Mouse (Mus musculus): ENCODE measurements around the gene H1foo. TPM values are rescaled to one million over a fixed set of nuclear protein-coding genes. Genes with fewer than 3 reads are reported as not detected.

H1foo gene
- polyA plus RNA-seq, 1 experiment from 2014 or later = not detected

GRCm38 (mm10) chr6:115977810-115978209 is 33.1 kb downstream of the H1foo start:
- Histone ChIP-seq H3K4me2 (ENCODE audit: low read length) (no peak overlapping the region), H3K9ac (ENCODE audit: low read length) (no peak overlapping the region), H3K4me1 (replicated peaks; ENCODE audit: control insufficient read depth, insufficient read depth, low read length) (peaks cover 10% of the 10 kb centered on the region), H3K36me3 (ENCODE audit: control insufficient read depth, insufficient read depth, low read length) (peaks cover 28% of the 10 kb centered on the region), H3K9me3 (ENCODE audit: control insufficient read depth, low read length) (no peaks in the 10 kb centered on the region), H3K27me3 (replicated peaks; ENCODE audit: control insufficient read depth, insufficient read depth, low read length) (no peaks in the 10 kb centered on the region), H3K4me3 (ENCODE audit: low read depth, low read length) (no peak overlapping the region), H3K27ac (ENCODE audit: low read depth) (no peak overlapping the region)
- ATAC-seq (replicated peaks; ENCODE audit: low FRiP score, low TSS enrichment, low read depth) = no peak
- 88% methylated on average over 15 of the region's 15 CpGs for WGBS
- DNase-seq (ENCODE audit: low spot score) = no peak

DNA sequence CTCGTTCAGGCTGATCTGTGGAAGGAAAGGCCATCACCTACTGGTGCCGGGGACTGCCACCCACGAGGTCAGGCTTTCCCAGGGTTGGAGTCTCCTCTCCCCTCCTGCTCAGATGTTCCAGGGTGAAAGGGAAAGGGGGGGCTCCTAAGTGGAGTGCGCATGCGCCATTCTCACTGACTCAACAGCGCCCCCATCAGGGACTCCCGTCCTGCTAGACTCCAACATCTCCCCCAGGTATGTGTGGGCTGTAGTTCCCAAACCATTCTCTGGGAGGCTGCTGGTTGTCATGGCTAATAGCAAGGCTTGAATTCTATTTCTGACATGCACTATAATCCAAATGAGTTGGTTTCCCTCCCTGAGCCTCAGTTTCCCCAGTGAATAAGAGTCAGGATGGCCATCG is 33.9 kb downstream of the H1foo start:
- H3K27me3 ChIP-seq (replicated peaks; ENCODE audit: control insufficient read depth, insufficient read depth, low read length) = no peaks in the 10 kb centered on the region
- H3K27ac ChIP-seq (ENCODE audit: low read depth) = no peak overlapping the region
- peaks cover 28% of the 10 kb centered on the region for H3K36me3 ChIP-seq (ENCODE audit: control insufficient read depth, insufficient read depth, low read length)
- no peaks in the 10 kb centered on the region for H3K9me3 ChIP-seq (ENCODE audit: control insufficient read depth, low read length)
- H3K9ac ChIP-seq (ENCODE audit: low read length) = no peak overlapping the region
- no peak overlapping the region for H3K4me3 ChIP-seq (ENCODE audit: low read depth, low read length)
- 74% methylated on average over 8 of the region's 8 CpGs for WGBS
- ATAC-seq (replicated peaks; ENCODE audit: low FRiP score, low TSS enrichment, low read depth) (no peak), DNase-seq (ENCODE audit: low spot score) (no peak)
- no peak overlapping the region for H3K4me2 ChIP-seq (ENCODE audit: low read length)
- H3K4me1 ChIP-seq (replicated peaks; ENCODE audit: control insufficient read depth, insufficient read depth, low read length) = peaks cover 17% of the 10 kb centered on the region

GRCm38 (mm10) chr6:115982889-115983288 is 38.2 kb downstream of the H1foo start:
- Histone ChIP-seq H3K4me1 (replicated peaks; ENCODE audit: control insufficient read depth, insufficient read depth, low read length) (peaks cover 47% of the 10 kb centered on the region), H3K9ac (ENCODE audit: low read length) (no peak overlapping the region), H3K27ac (ENCODE audit: low read depth) (peak overlapping the region; percentile 76), H3K27me3 (replicated peaks; ENCODE audit: control insufficient read depth, insufficient read depth, low read length) (no peaks in the 10 kb centered on the region), H3K4me3 (ENCODE audit: low read depth, low read length) (no peak overlapping the region), H3K9me3 (ENCODE audit: control insufficient read depth, low read length) (no peaks in the 10 kb centered on the region), H3K36me3 (ENCODE audit: control insufficient read depth, insufficient read depth, low read length) (peaks cover 13% of the 10 kb centered on the region; the same call in 1 of the 2 replicates), H3K4me2 (ENCODE audit: low read length) (peak overlapping the region; percentile 28)
- no peak for ATAC-seq (replicated peaks; ENCODE audit: low FRiP score, low TSS enrichment, low read depth)
- WGBS = 44% methylated on average over 7 of the region's 7 CpGs
- DNase-seq (ENCODE audit: low spot score) = no peak

DNA sequence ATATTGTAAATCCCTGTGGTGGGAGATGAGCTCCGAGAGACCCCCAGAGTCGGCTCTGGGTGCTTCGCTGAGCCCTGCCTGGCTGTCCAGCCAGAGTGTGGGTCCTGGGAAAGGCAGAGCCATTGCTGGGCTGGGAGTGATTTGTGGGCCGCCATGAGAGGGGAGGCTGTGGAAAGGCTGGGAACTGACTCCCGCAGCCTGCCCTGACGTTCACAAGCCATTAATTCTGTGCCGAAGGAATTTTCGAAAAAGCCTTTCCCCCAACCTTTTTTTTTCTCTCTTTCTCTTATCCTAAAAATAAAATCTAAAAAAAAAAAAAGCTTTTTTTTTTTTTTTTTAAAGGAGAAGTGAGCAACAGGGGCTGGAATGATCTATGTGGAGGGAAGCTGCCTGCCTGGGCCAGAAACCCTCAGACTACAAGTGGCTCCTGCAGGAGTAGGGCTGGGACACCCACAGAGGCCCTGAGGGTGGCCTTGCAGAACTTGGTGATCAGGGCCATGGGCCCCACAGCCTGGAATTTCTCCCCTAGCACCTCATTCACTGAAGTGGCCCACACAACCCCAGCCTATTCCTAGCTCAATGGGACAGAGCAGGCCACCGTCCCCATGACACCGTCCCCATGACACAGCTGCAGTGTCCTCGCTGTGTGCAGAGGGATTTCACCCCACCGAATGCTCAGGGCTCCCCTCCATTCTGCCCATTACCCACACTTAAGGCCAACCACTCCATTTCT is 38.7 kb downstream of the H1foo start:
- Histone ChIP-seq H3K27ac (ENCODE audit: low read depth) (peak overlapping the region; percentile 76), H3K9ac (ENCODE audit: low read length) (no peak overlapping the region), H3K4me1 (replicated peaks; ENCODE audit: control insufficient read depth, insufficient read depth, low read length) (peaks cover 47% of the 10 kb centered on the region), H3K36me3 (ENCODE audit: control insufficient read depth, insufficient read depth, low read length) (0 out of 2 replicates have a peak, but pooled peaks cover 7% of the 10 kb centered on the region), H3K4me2 (ENCODE audit: low read length) (peak overlapping the region; percentile 28), H3K27me3 (replicated peaks; ENCODE audit: control insufficient read depth, insufficient read depth, low read length) (no peaks in the 10 kb centered on the region), H3K9me3 (ENCODE audit: control insufficient read depth, low read length) (no peaks in the 10 kb centered on the region), H3K4me3 (ENCODE audit: low read depth, low read length) (no peak overlapping the region)
- DNase-seq (ENCODE audit: low spot score) (no peak), ATAC-seq (replicated peaks; ENCODE audit: low FRiP score, low TSS enrichment, low read depth) (no peak)
- 46% methylated on average over 12 of the region's 12 CpGs for WGBS

GRCm38 (mm10) chr6:115984580-115984979 is 39.8 kb downstream of the H1foo start:
- no peaks in the 10 kb centered on the region for H3K9me3 ChIP-seq (ENCODE audit: control insufficient read depth, low read length)
- H3K4me2 ChIP-seq (ENCODE audit: low read length) = no peak overlapping the region
- no peak overlapping the region for H3K27ac ChIP-seq (ENCODE audit: low read depth)
- no peak overlapping the region for H3K9ac ChIP-seq (ENCODE audit: low read length)
- no peak for ATAC-seq (replicated peaks; ENCODE audit: low FRiP score, low TSS enrichment, low read depth)
- no peak for DNase-seq (ENCODE audit: low spot score)
- WGBS = 45% methylated on average over 7 of the region's 7 CpGs
- H3K27me3 ChIP-seq (replicated peaks; ENCODE audit: control insufficient read depth, insufficient read depth, low read length) = no peaks in the 10 kb centered on the region
- 0 out of 2 replicates have a peak, but pooled peaks cover 6% of the 10 kb centered on the region for H3K36me3 ChIP-seq (ENCODE audit: control insufficient read depth, insufficient read depth, low read length)
- peaks cover 47% of the 10 kb centered on the region for H3K4me1 ChIP-seq (replicated peaks; ENCODE audit: control insufficient read depth, insufficient read depth, low read length)
- no peak overlapping the region for H3K4me3 ChIP-seq (ENCODE audit: low read depth, low read length)

- Histone ChIP-seq H3K4me2 (ENCODE audit: low read length) (peak overlapping the region; percentile 9; the same call in 1 of the 2 replicates), H3K36me3 (ENCODE audit: control insufficient read depth, insufficient read depth, low read length) (no peaks in the 10 kb centered on the region), H3K9ac (ENCODE audit: low read length) (no peak overlapping the region), H3K4me3 (ENCODE audit: low read depth, low read length) (no peak overlapping the region), H3K27ac (ENCODE audit: low read depth) (no peak overlapping the region; the same call in 1 of the 2 replicates), H3K27me3 (replicated peaks; ENCODE audit: control insufficient read depth, insufficient read depth, low read length) (no peaks in the 10 kb centered on the region), H3K9me3 (ENCODE audit: control insufficient read depth, low read length) (no peaks in the 10 kb centered on the region), H3K4me1 (replicated peaks; ENCODE audit: control insufficient read depth, insufficient read depth, low read length) (peaks cover 42% of the 10 kb centered on the region)
- DNase-seq (ENCODE audit: low spot score) (no peak), ATAC-seq (replicated peaks; ENCODE audit: low FRiP score, low TSS enrichment, low read depth) (no peak)
- 34% methylated on average over 9 of the region's 9 CpGs for WGBS
Observed at GRCm38 (mm10) chr6:115985622-115986021, 40.9 kb downstream of the H1foo start.

- Histone ChIP-seq H3K4me2 (ENCODE audit: low read length) (peak overlapping the region; percentile 13; the same call in 1 of the 2 replicates), H3K9me3 (ENCODE audit: control insufficient read depth, low read length) (no peaks in the 10 kb centered on the region), H3K4me3 (ENCODE audit: low read depth, low read length) (no peak overlapping the region), H3K9ac (ENCODE audit: low read length) (no peak overlapping the region), H3K27me3 (replicated peaks; ENCODE audit: control insufficient read depth, insufficient read depth, low read length) (no peaks in the 10 kb centered on the region), H3K27ac (ENCODE audit: low read depth) (no peak overlapping the region; the same call in 1 of the 2 replicates), H3K36me3 (ENCODE audit: control insufficient read depth, insufficient read depth, low read length) (no peaks in the 10 kb centered on the region), H3K4me1 (replicated peaks; ENCODE audit: control insufficient read depth, insufficient read depth, low read length) (peaks cover 42% of the 10 kb centered on the region)
- ATAC-seq (replicated peaks; ENCODE audit: low FRiP score, low TSS enrichment, low read depth) (no peak), DNase-seq (ENCODE audit: low spot score) (no peak)
- WGBS = 53% methylated on average over 11 of the region's 12 CpGs
Observed at GRCm38 (mm10) chr6:115986472-115987095, 41.8 kb downstream of the H1foo start.

GRCm38 (mm10) chr6:115987096-115987747 is 42.5 kb downstream of the H1foo start:
- ATAC-seq (replicated peaks; ENCODE audit: low FRiP score, low TSS enrichment, low read depth) (no peak), DNase-seq (ENCODE audit: low spot score) (no peak)
- Histone ChIP-seq H3K9ac (ENCODE audit: low read length) (no peak overlapping the region), H3K4me1 (replicated peaks; ENCODE audit: control insufficient read depth, insufficient read depth, low read length) (peaks cover 47% of the 10 kb centered on the region), H3K27me3 (replicated peaks; ENCODE audit: control insufficient read depth, insufficient read depth, low read length) (0 out of 2 replicates have a peak, but pooled peaks cover under 1% of the 10 kb centered on the region), H3K9me3 (ENCODE audit: control insufficient read depth, low read length) (no peaks in the 10 kb centered on the region), H3K4me3 (ENCODE audit: low read depth, low read length) (no peak overlapping the region), H3K27ac (ENCODE audit: low read depth) (no peak overlapping the region; the same call in 1 of the 2 replicates), H3K36me3 (ENCODE audit: control insufficient read depth, insufficient read depth, low read length) (no peaks in the 10 kb centered on the region), H3K4me2 (ENCODE audit: low read length) (0 out of 2 replicates have a peak overlapping the region, but pooled peaks have one; percentile 13)
- 51% methylated on average over 9 of the region's 9 CpGs for WGBS
